Mouse (Mus musculus) neural tube, embryonic 10.5 days (tissue): ENCODE data around the gene Glb1.

Source experiments
- DNase-seq: peaks from one replicate; pipeline ENCODE4 v3.0.0-alpha.2; 2017; ENCODE audit warnings: low spot score; ENCODE audit errors: extremely low spot score

Glb1 gene

GRCm38 (mm10) chr9:114442893-114443292 lies 42.0 kb downstream of the Glb1 start:
- no peak for DNase-seq

- no peak for DNase-seq
Observed at GRCm38 (mm10) chr9:114443351-114443750, 42.5 kb downstream of the Glb1 start.

GRCm38 (mm10) chr9:114446887-114447286 lies 46.0 kb downstream of the Glb1 start:
- no peak for DNase-seq

GRCm38 (mm10) chr9:114448700-114449099 lies 47.8 kb downstream of the Glb1 start:
- no peak for DNase-seq

GRCm38 (mm10) chr9:114449120-114449754 lies 48.4 kb downstream of the Glb1 start:
- no peak for DNase-seq

GRCm38 (mm10) chr9:114451615-114452014 lies 50.7 kb downstream of the Glb1 start:
- DNase-seq, result no peak

- DNase-seq, result no peak
Observed at GRCm38 (mm10) chr9:114452418-114452817, 51.5 kb downstream of the Glb1 start.

GRCm38 (mm10) chr9:114455420-114455819 lies 54.5 kb downstream of the Glb1 start:
- DNase-seq, result no peak

- DNase-seq, result no peak
Observed at GRCm38 (mm10) chr9:114458436-114458835, 57.6 kb downstream of the Glb1 start.

GRCm38 (mm10) chr9:114462569-114462968 lies 61.7 kb downstream of the Glb1 start:
- no peak for DNase-seq

- DNase-seq, result no peak
Observed at GRCm38 (mm10) chr9:114465442-114465841, 64.6 kb downstream of the Glb1 start.

- DNase-seq, result no peak
Observed at GRCm38 (mm10) chr9:114466871-114467270, 66.0 kb downstream of the Glb1 start.

GRCm38 (mm10) chr9:114468217-114468616 lies 67.3 kb downstream of the Glb1 start:
- DNase-seq, result no peak

GRCm38 (mm10) chr9:114468701-114469100 lies 67.8 kb downstream of the Glb1 start:
- no peak for DNase-seq

GRCm38 (mm10) chr9:114471892-114472291 lies 71.0 kb downstream of the Glb1 start:
- no peak for DNase-seq

- no peak for DNase-seq
Observed at GRCm38 (mm10) chr9:114477019-114477418, 76.1 kb downstream of the Glb1 start.

- no peak for DNase-seq
Observed at GRCm38 (mm10) chr9:114480940-114481339, 80.1 kb downstream of the Glb1 start.

GRCm38 (mm10) chr9:114484771-114485170 lies 83.9 kb downstream of the Glb1 start:
- DNase-seq, result no peak

GRCm38 (mm10) chr9:114486808-114487207 lies 85.9 kb downstream of the Glb1 start:
- DNase-seq, result no peak

- DNase-seq, result no peak
Observed at GRCm38 (mm10) chr9:114487481-114488258, 86.8 kb downstream of the Glb1 start.

GRCm38 (mm10) chr9:114496469-114496868 lies 95.6 kb downstream of the Glb1 start:
- DNase-seq, result no peak

- peak; percentile 93 for DNase-seq
Observed at GRCm38 (mm10) chr9:114498218-114498617, 97.3 kb downstream of the Glb1 start.
